Mouse (Mus musculus) gastrocnemius, adult 18-20 months (tissue): Measurements from ENCODE around the gene Carns1. TPM values are rescaled to one million over a fixed set of nuclear protein-coding genes. Genes with fewer than 3 reads are reported as not detected.

Source experiments
- DNase-seq: peaks from one replicate; pipeline ENCODE4 v3.0.0; 2021; ENCODE audit warnings: low spot score
- long read RNA-seq, 2 experiments: library from polyadenylated mRNA; stranded (forward); transcript quantifications; one replicate each; pipeline ENCODE4 v2.0.0; 2021
- total RNA-seq, 2 experiments: library from RNA; stranded (reverse); gene quantifications; 2 replicates each; pipeline ENCODE4 v1.2.3; 2021

Gene Carns1
- total RNA-seq = 10 to 100 TPM; 21.8 to 30.3 TPM
- long read RNA-seq, experiment 1, transcript Carns1-201 (10 exons, 3,968 nt) = major isoform, 10 of 49 reads
- long read RNA-seq, experiment 1, partial matches to known transcripts = 24 of 49 reads
- long read RNA-seq, experiment 1, other reads (novel, unspliced or antisense) = 15 of 49 reads
- long read RNA-seq, experiment 2, transcript Carns1-201 (10 exons, 3,968 nt) = major isoform, 8 of 27 reads
- long read RNA-seq, experiment 2, partial matches to known transcripts = 5 of 27 reads
- long read RNA-seq, experiment 2, other reads (novel, unspliced or antisense) = 14 of 27 reads

DNA sequence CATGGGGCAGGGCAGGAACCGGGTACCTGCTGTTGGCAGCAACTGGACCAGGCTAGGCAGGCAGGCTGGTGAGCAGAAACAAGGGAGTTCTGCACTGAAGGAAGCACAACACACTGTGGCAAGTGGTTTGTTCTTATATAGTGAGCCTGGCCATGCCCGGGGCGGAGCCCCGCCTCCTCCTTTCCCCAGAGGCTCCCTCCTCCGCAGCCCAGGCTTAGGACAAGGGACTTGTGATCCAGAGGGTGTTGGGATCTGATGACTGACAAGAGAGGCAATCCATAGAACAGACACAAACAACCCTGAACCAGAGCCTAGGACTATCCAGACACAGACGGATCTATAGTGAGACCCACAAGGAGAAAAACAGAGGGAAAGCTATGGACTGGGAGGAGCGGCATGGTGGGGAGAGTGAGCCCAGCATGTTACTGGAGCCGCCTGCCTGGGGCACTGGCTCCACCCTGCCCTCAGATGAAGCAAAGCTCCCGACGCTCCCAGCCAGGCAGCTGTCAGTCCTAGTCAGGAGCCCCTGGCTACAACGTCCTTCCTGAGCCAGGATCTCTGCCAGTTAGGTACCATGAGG, at the start of gene Carns1:
Carns1 (minus strand) TSS at position 112 of the 580 bp plus-strand sequence.
- DNase-seq = peak; percentile 57

DNA sequence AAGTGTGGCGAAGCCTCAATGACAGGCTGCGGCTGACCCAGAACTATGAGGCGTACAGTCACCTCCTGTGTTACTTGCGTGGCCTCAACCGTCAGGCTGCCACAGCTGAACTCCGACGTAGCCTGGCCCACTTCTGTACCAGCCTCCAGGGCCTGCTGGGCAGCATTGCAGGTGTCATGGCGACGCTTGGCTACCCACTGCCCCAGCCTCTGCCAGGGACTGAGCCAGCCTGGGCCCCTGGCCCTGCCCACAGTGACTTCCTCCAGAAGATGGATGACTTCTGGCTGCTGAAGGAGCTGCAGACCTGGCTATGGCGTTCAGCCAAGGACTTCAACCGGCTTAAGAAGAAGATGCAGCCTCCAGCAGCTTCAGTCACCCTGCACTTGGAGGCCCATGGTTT, 46.9 kb upstream of the Carns1 start:
- no peak for DNase-seq

DNA sequence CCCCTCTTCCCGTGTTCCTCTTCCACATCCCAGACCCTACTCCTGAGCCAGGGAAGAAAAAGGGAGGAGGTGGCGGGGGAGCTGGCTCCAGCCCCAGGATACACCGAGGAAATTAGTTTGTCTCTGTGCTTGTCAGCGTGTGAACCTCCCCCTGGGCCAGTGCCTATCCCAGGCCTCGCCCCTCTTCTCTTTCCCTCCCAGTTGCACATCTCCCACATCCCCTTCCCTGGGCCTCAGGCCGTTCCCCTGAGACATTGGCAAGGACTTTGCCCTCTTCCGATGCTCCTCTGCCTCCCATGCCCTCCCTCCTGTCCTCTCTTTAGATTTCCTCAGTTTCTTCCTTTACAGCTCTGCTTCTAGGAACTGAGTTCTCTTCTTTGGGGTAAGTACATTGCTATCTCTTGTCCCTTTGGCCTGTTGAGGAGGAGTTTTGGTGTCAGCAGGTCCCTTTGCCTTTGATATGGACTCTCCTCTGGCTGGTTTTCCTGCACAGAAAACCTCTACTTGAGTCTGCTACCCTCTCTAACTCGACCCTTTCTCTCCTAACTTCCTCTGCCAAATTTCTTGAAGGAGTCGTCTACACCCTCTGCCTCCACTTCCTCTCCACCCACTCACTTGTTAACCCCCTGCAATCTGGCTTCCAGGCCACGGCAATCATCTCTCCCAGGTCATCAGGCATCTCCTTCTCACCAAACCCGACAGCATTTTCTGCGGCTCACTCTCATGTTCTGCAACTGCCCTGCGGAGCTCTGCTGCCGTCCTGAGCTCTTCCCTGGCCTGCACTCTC, 45.9 kb upstream of the Carns1 start:
- no peak for DNase-seq

DNA sequence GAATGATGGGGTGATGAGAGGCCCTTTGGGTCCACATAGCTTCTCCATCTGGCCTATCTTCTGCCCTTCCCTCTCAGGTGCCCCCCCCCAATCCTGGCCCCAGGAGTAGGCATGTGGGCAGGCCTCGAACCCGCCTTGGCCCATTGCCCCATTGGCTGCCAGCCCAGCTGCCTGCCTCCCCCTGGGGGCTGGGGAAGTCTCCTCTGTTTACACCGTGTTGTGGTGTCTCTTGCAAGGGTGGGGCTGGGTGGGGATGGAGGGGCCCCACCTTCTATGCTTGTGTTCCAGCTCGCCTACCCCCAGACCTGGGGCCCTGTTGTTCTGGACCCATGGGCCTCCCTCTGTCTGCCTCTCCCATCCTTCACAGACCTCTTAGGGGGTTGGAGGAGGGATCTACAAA, 45.1 kb upstream of the Carns1 start:
- DNase-seq = no peak

DNA sequence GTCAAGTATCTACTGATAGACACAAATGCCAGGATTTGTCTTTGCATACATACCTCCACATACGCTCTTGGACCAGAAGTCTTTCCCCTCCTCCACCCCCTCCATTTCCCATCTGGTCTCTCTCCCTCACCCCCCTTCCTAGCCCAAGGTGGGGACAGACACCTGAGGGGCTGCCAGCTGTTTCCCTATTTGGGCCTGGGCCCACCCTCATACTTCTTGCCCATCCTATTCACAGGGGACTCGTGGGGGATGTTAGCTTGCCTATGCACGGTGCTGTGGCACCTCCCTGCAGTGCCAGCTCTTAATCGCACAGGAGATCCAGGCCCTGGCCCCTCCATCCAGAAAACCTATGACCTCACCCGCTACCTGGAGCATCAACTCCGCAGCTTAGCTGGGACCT, 44.7 kb upstream of the Carns1 start:
- no peak for DNase-seq

DNA sequence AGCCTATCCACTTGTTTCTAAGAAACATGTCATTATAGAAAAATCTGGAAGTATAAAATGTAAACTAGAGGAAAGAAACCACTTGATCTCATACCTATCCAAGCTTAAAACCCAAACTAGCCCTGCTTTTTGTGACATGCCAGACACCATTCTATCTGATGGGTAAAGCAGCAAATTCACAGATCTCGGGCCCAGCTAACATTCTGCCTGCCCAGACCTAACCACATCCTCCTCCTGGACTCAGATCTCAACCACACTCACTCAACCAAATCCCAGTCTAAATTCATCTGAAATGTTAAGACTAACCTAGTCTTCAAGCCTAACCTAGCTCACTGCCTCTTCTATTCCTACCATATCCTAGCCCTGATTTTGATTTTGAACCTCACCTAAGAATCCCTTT, 43.5 kb upstream of the Carns1 start:
- no peak for DNase-seq

DNA sequence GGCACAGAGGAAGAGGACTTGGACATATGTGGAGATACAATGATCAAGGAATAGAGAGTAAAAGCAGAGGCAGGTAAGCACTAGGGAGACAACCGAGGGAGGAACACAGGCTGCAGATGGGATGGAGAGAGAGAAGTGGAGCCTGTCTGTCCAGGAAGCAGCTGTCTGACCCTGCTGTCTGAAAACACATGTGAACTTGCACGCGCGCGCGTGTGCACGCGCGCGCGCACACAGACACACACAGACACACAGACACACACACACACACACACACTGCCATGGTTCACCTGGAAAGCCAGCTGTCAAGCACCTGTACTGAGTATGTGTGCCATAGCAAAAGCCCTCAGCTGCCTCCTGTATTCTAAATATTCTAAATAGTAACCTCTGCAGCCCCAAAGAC, 43.0 kb upstream of the Carns1 start:
- no peak for DNase-seq

DNA sequence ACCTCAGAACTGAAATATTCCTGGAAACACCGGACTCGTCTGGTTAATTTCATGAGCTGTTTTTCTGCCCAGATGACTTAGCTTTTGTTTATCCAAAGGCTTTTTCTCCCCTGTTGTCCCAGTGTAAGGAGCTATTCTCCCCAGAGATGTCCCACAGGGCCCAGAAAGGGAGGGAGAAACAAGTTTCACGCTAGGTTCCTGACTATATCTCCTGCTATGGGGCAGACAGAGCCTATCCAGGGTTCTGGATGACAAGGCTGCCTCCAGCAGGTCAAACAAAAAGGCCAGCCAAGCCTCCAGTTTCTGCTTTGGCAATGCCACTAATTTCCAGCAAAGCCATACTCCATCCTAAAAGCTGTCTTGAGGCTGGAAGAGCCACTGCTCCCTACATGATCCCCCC, 42.6 kb upstream of the Carns1 start:
- DNase-seq = no peak

DNA sequence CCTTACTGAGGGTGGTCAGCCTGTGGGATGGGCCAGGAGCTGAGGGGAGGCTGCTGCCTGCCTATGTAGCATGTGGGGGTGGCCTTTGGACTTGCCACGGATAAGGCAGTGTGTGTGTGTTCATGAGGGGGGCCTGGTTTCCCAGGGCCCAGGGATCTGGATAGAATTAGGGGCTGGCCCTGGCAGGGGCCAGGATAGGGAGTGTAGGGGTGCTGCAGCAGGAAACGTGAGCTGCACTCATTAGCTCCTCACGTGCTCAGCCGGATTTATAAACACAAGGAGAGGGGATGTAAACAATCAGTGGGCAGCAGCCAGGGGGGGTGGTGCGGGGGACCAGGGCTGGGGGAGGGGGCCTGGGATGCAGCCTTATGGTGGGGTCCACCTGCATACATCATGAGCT, 41.9 kb upstream of the Carns1 start:
- DNase-seq = no peak

DNA sequence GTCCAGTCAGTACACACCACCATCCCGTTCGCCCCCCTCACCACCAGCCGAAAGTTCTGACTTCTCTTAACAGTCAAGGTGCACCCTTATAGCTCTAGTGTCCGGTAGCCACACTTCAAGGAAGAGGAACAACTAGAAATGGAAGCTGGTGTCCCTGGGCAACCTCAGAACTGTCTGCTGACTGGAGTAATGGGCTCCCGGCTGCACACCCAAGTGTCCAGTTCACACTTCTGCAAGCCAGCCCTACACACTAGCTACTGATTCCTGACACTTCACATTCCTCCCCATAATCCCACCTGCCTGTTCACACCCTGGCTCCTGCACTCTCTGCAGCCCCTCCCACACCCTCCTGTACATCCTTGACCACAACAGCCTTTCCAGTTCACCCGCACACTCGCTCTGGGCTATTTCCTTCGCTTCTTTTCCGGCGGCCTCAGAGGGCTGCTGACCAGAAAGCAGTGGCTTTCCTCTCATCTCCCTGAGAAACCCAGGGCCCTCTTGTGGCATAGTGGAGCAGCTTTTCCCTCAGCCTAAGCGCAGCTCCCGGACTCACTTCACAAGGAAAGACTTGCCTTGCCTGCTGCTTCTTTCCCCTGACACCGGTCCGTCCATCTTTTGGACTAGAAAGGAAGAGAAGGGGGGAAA, 40.9 kb upstream of the Carns1 start:
- DNase-seq = no peak

DNA sequence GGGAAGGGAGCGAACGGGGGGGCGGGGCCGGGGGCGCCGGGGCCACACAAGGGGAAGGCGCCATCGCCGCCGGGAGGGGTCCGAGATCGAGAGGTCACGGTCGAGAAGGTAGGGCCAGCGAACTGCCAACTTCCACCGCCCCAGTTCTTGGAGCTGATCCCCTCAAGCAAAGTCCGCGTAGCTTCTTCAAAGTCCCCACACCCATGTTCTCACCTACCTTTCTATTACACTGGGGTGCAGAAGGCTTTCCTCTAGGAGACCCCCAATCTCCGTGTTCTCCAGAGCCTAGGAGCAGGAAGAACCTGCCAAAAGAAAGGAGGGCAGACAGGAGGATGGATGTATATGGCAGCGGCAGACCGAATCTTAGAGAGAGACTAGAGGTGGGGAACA, 40.2 kb upstream of the Carns1 start:
- no peak for DNase-seq

DNA sequence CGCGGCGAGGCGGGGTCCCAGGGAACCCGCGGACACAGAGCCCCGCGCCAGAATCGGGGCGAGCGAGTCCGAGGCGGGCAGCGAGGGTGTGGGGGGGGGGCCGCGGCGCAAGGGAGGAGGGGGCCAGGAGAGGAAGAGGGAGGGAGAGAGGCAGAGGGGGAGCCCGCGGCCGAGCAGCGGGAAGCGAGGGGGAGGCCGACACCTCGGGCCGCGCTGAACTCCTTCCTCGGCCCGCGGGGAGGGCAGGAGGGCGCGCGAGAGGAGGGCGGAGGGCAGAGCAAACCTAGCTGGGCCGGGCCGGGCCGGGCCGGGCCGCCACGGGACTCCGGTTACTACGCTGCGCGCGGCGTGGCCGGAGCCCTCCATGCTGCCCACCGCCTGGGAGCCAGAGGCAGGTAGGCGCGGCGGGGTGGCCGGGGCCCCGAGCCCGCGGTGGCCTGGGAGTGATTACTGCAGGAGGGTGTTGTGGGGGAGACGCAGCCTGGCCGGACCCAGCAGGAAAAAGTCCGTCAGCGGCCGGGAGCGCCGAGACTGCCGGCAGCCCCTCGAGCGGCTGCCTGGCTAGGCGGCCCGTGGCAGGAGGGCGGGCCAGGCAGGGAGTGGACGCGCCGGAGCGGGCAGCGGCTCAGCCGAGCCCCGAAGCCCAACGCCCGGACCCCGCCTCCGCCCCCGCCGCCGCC, 39.6 kb upstream of the Carns1 start:
- DNase-seq = no peak

DNA sequence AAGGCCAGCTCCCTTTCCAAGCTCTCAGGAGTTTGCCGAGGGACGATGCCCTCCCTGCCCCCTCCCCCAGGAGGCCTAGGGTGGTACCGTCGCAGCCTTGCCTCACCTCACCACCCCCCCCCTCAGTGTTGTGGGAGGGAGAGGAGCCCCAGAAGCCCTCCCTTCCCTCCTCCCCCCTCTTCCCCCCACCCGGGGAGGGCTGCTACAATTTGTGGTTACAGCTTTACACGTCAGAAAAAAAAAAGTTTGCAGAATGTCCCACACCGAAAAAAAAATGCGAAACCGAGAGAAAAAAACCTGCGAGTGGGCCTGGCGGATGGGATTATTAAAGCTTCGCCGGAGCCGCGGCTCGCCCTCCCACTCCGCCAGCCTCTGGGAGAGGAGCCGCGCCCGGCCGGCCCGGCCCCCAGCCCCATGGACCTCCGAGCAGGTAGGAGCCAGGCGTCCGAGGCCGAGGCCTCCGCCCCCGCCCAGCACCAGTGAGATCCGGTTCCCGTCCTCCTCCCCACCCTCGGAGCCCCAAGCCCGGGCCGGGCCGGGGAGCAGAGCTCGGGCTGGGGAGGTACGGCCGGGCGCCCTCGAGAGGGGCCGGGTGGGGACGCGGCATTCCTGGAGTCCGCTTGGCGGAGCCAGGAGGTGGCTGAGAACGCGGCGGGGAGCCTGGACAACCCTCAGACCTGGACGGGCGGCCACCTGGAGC, 38.9 kb upstream of the Carns1 start, which contains the start of the genes Clcf1 and AC109138.7:
Clcf1 (plus strand) TSS at position 168 of the 700 bp plus-strand sequence.
AC109138.7 (plus strand) TSS at position 287 of the 700 bp plus-strand sequence.
- no peak for DNase-seq

DNA sequence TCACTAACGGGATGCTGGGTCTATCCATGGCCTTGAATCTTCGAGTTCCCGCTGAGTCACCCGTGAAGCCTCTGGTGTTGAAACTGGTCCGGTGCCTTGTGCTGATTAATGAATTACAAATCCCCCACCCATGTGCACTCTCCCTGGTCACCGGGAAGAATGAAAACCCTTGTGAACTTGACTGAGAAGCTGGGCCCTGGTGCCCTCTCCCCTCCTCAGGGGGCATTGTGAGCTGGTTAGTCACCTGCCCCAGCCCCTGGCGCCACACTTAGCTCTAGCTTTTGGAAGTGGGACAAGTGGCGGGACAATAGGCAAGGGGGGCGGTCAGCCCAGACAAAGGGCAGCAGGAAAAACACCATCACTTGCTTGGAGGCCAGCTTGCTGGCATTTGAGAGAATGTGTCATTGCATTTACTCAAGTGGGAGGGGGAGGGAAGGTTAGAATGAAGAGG, 38.3 kb upstream of the Carns1 start:
- DNase-seq = no peak

DNA sequence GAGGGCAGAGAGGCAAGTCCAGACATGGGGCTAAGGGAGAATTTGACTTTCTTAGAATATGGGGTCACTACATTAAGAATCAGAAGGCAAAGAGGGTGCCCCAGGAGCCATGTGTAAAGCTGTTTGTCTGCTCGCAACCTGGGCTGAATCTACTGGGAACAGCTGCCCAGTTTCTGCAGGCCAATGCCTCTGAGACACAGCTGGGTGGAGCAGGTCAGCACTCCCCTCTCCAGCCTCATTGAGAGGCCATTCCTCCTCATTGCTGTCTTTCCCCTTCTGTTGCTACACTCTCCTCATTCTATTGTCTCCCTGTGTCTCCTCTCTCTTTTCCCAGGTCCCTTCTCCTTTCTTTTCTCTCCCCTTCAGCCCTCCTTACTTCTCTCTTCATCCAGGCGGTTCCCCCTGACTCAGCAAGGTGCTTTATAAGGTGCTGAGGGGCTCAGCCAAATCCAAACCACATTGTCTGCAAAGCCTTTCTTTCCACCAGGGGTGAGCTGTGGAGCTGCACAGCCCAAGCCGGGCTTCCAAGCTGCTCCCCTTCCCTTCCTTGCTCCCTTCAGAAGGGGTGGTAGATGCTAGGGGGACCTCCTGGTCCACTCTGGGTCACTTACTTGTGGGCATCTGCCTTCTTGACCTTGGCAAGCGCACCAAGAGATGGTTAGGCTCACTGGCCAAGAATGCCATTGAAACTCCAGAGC, 36.8 kb upstream of the Carns1 start:
- no peak for DNase-seq

DNA sequence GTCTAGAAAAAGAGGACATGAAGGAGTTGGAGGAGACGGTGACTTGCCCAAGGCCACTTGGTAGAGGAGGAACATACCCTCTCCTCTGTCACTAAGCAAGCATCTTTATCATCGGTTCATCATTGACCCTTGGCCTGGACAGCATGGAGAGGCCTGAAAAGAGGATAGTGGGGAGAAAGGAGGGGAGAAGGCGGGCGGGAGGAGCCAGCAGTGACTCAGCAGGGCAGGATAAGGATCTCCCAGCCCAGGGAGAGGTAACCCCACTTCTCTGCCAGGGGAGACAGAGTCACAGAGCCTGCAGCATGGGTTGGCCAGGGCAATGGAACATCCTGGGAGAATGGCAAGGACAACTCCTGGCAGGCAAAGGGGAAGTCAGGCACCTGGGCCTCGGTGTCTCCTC, 33.3 kb upstream of the Carns1 start:
- no peak for DNase-seq

DNA sequence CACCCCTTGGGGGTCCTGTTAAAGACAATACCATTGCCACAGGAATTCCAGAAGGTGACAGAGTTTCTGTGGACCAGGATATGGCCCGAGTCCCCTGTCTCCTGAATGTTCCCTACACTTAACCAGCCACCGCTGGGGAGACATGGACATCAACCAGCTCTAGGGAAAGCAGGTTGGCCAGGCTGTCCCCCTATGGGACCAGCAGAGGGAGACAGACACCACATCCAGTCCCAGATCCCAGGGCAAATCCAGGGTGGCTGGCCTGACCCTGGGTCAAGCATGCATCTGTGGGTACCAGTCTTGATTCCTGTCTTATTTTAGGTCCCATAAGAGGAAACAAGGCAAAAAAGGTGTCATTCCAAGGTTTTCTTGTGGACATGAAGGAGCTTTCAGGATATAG, 31.7 kb upstream of the Carns1 start:
- DNase-seq = peak; percentile 79

DNA sequence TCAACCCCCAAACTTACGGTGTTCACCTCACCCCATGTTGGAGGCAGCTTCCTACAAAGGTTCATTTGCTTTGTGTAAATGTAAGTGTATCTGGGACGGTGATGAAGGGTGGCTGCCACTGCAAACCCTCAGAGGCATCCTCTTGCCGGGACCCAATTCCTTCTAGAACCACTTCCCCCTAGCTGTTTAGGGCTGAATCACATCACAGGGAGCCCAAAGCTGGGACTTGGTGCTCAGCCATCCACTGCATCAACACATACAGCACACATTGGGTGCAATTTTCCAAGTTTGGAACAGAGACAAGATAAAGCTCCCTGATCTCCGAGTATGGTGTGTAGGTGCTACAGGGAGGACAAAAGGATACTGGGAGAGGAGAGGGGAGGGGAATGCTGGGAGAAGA, 29.6 kb upstream of the Carns1 start:
- no peak for DNase-seq

DNA sequence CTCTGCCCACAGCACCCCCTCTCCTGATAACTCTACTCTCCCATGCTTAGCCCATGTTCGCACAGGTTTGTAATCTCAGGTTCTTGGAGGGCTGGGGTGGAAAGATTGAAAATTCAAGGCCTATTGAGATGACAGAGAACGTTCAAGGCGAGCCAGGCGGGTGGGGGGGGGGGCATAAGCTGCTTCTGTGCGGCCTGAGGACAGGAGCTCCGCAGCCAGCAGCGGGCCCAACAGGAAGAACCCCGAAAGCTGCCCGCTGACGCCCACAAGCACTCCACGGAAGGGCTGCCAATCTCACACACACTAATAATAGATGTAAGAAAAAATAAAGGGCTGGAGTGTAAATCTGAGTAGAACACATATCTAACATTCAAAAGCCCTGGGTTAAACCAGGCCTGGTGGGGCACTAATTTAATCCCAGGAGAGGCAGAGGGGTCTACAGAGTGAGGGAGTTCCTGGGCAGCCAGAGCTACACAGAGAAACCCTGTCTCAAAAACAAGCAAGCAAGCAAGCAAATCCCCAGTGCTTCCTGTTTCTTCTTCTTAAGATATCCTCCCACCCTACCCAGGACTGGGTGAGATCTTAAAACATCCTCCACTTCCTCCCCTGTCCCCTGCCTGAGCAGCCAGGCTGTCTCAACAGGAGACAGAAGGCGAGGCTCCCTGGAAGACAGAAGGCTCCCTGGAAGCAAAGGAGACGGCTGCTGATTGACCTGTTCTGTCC, 28.5 kb upstream of the Carns1 start:
- DNase-seq = no peak
